Mouse (Mus musculus): Measurements from ENCODE around the gene Lrmp.

GRCm38 (mm10) chr6:145204440-145204839 lies 89.0 kb downstream of the Lrmp start:
- no peak for TF ChIP-seq POLR2A (IDR thresholded peaks at IDR 0.05; ENCODE audit: low read depth, low read length)
- no peak for TF ChIP-seq CTCF (IDR thresholded peaks at IDR 0.05; ENCODE audit: extremely low read depth, insufficient read depth, insufficient read length, insufficient replicate concordance)
